In genomic region chr11:109361241-109361630, GRCm38 (mm10) we compare ENCODE assay signal across 9 mouse cellular contexts. TPM values are rescaled to one million over a fixed set of nuclear protein-coding genes. Genes with fewer than 3 reads are reported as not detected.
DNase-seq lines count a peak whose midpoint lies in the region; ATAC-seq and TF ChIP-seq lines count a peak whose summit lies in the region.
"Had no signal": no experiment of that assay in that cellular context is flagged by ENCODE, and none has a peak within 500 bp of the region (broad histone marks: within the 10 kb centered on the region; RNA-seq: fewer than 3 reads in every experiment).

No protein-coding gene starts in this region.

- no peak for DNase-seq in hindbrain, embryonic 10.5 days (ENCODE audit: low spot score)
- DNase-seq in ES-E14 (ENCODE audit: low read depth, low spot score) (no peak), MN1 (ENCODE audit: low spot score) (no peak)
- no peak for DNase-seq in embryonic facial prominence, embryonic 11.5 days (ENCODE audit: low spot score)
- no peak for DNase-seq in adrenal gland, postnatal 36 days

- 81% methylated on average over 7 of the region's 7 CpGs for whole genome bisulfite sequencing in hindbrain, embryonic 10.5 days
- 73% methylated on average over 7 of the region's 7 CpGs for WGBS in hindbrain, embryonic 12.5 days
- 74% methylated on average over 7 of the region's 7 CpGs for WGBS in embryonic facial prominence, embryonic 11.5 days
- WGBS in liver, embryonic 15.5 days (ENCODE audit: insufficient replicate concordance) = 56% methylated on average over 7 of the region's 7 CpGs

- H3K9me3 ChIP-seq in hindbrain, embryonic 10.5 days = no peaks in the 10 kb centered on the region
- no peaks in the 10 kb centered on the region for H3K9me3 ChIP-seq in hindbrain, embryonic 12.5 days (replicated peaks)
- H3K9me3 ChIP-seq in ES-E14 (ENCODE audit: control insufficient read depth, insufficient read depth, low read depth, low read length) = no peaks in the 10 kb centered on the region
- H3K9me3 ChIP-seq in embryonic facial prominence, embryonic 11.5 days (replicated peaks; ENCODE audit: control insufficient read depth, low read length) = no peaks in the 10 kb centered on the region
- no peaks in the 10 kb centered on the region for H3K9me3 ChIP-seq in liver, embryonic 15.5 days (replicated peaks)

- no peak overlapping the region for H3K27ac ChIP-seq in hindbrain, embryonic 10.5 days
- H3K27ac ChIP-seq in hindbrain, embryonic 12.5 days = no peak overlapping the region
- peak overlapping the region; percentile 92; the same call in 1 of the 2 replicates for H3K27ac ChIP-seq in ES-E14 (ENCODE audit: insufficient read depth, low read depth, low read length, poor library complexity, severe bottlenecking)
- H3K27ac ChIP-seq in embryonic facial prominence, embryonic 11.5 days (replicated peaks; ENCODE audit: low read depth, low read length) = no peak overlapping the region
- H3K27ac ChIP-seq in liver, embryonic 15.5 days (replicated peaks) = 0 out of 2 replicates have a peak overlapping the region, but pooled peaks have one; percentile 84

- peak overlapping the region; percentile 94 for H3K4me3 ChIP-seq in hindbrain, embryonic 10.5 days
- no peak overlapping the region for H3K4me3 ChIP-seq in hindbrain, embryonic 12.5 days
- peak overlapping the region; percentile 5 to 77; a peak in 3 of 4 replicates for H3K4me3 ChIP-seq in ES-E14 (ENCODE audit: insufficient read depth in 1 of 2, low read depth in 1 of 2, low read length in 2 of 2, poor library complexity in 1 of 2, severe bottlenecking in 1 of 2)
- H3K4me3 ChIP-seq in embryonic facial prominence, embryonic 11.5 days (ENCODE audit: low read depth, low read length) = no peak overlapping the region
- H3K4me3 ChIP-seq in liver, embryonic 15.5 days (replicated peaks) = no peak overlapping the region

- in situ Hi-C loops in ES-E14 (cut with MboI; ENCODE audit: low sequenced_read_pairs in 2 of 2, unreplicated experiment in 2 of 2) = no loop called here

- peaks cover 11% of the 10 kb centered on the region for H3K36me3 ChIP-seq in hindbrain, embryonic 10.5 days
- H3K36me3 ChIP-seq in hindbrain, embryonic 12.5 days = peaks cover 7% of the 10 kb centered on the region
- H3K36me3 ChIP-seq in ES-E14 (ENCODE audit: control insufficient read depth, insufficient read depth, low read length, poor library complexity, severe bottlenecking) = peaks cover 7% of the 10 kb centered on the region
- no peaks in the 10 kb centered on the region for H3K36me3 ChIP-seq in embryonic facial prominence, embryonic 11.5 days (replicated peaks; ENCODE audit: control insufficient read depth, insufficient read depth, low read depth, low read length)
- peaks cover 14% of the 10 kb centered on the region for H3K36me3 ChIP-seq in liver, embryonic 15.5 days (replicated peaks)

- H3K4me2 ChIP-seq in hindbrain, embryonic 12.5 days (replicated peaks) = no peak overlapping the region
- peak overlapping the region; percentile 53; the same call in 1 of the 2 replicates for H3K4me2 ChIP-seq in embryonic facial prominence, embryonic 11.5 days (ENCODE audit: low read depth, low read length)
- H3K4me2 ChIP-seq in liver, embryonic 15.5 days = peak overlapping the region; percentile 81

- H3K27me3 ChIP-seq in hindbrain, embryonic 10.5 days (ENCODE audit: insufficient read depth, poor library complexity, severe bottlenecking) = peaks cover 18% of the 10 kb centered on the region
- H3K27me3 ChIP-seq in hindbrain, embryonic 12.5 days = no peaks in the 10 kb centered on the region; the same call in 1 of the 2 replicates
- no peaks in the 10 kb centered on the region for H3K27me3 ChIP-seq in embryonic facial prominence, embryonic 11.5 days (ENCODE audit: control insufficient read depth, insufficient read depth, low read length)
- H3K27me3 ChIP-seq in liver, embryonic 15.5 days = no peaks in the 10 kb centered on the region

- H3K9ac ChIP-seq in hindbrain, embryonic 12.5 days = no peak overlapping the region
- H3K9ac ChIP-seq in ES-E14 (ENCODE audit: insufficient read depth, low read depth, low read length, poor library complexity, severe bottlenecking) = peak overlapping the region; percentile 19; the same call in 1 of the 2 replicates
- no peak overlapping the region for H3K9ac ChIP-seq in embryonic facial prominence, embryonic 11.5 days (replicated peaks; ENCODE audit: low read length)
- no peak overlapping the region; the same call in 1 of the 2 replicates for H3K9ac ChIP-seq in liver, embryonic 15.5 days

- H3K4me1 ChIP-seq in hindbrain, embryonic 10.5 days (replicated peaks) = peaks cover 51% of the 10 kb centered on the region
- peaks cover 31% of the 10 kb centered on the region for H3K4me1 ChIP-seq in hindbrain, embryonic 12.5 days
- H3K4me1 ChIP-seq in ES-E14 (ENCODE audit: control insufficient read depth in 2 of 2, insufficient read depth in 2 of 2, low read length in 2 of 2, poor library complexity in 1 of 2) = peaks cover 15 to 17% of the 10 kb centered on the region in 2 experiments
- H3K4me1 ChIP-seq in embryonic facial prominence, embryonic 11.5 days (ENCODE audit: control insufficient read depth, insufficient read depth, low read length) = no peaks in the 10 kb centered on the region
- peaks cover 44% of the 10 kb centered on the region for H3K4me1 ChIP-seq in liver, embryonic 15.5 days (replicated peaks)

- no peak for ATAC-seq in hindbrain, embryonic 12.5 days (ENCODE audit: low FRiP score)
- ATAC-seq in embryonic facial prominence, embryonic 11.5 days (replicated peaks; ENCODE audit: insufficient number of reproducible peaks, low FRiP score, low TSS enrichment, low read depth) = no peak
- ATAC-seq in liver, embryonic 15.5 days (ENCODE audit: insufficient read depth) = no peak
- ATAC-seq in megakaryocyte-erythroid progenitor cell, adult 5-6 weeks (replicated peaks; ENCODE audit: low FRiP score, low TSS enrichment, poor library complexity, severe bottlenecking) = no peak

TF ChIP-seq in ES-E14, 5 proteins besides CTCF, POLR2A, EP300 and RAD21:
- TF ChIP-seq ZC3H11A (IDR thresholded peaks at IDR 0.05; ENCODE audit: borderline replicate concordance, low read depth, low read length) = no peak
- no peak for TF ChIP-seq CHD2 (IDR thresholded peaks at IDR 0.05; ENCODE audit: low read depth, low read length)
- no peak for TF ChIP-seq HCFC1 (IDR thresholded peaks at IDR 0.05; ENCODE audit: borderline replicate concordance, insufficient read depth, low read length)
- TF ChIP-seq MAFK (IDR thresholded peaks at IDR 0.05; ENCODE audit: insufficient read depth, low read depth, low read length) = no peak

RNA-seq across cellular contexts. Expression of gene Gna13, which starts 1.4 kb away (rescaled TPM):
- polyA plus RNA-seq in hindbrain, embryonic 10.5 days (2016; fragmentation: Nextera tagmentation; extraction: Ambion mirVana) = 15.6 and 20.2 TPM in 2 replicates
- polyA plus RNA-seq in hindbrain, embryonic 12.5 days (2016; fragmentation: Nextera tagmentation; extraction: Ambion mirVana) = 21.9 and 22.9 TPM in 2 replicates
- 32.9 and 34.8 TPM in 2 replicates for total RNA-seq in ES-E14 (2012; rRNA removed)
- polyA plus RNA-seq in embryonic facial prominence, embryonic 11.5 days (2014; fragmentation: Nextera tagmentation; extraction: Ambion mirVana) = 20.8 and 20.9 TPM in 2 replicates
- 13.3 and 14.7 TPM in 2 replicates for polyA plus RNA-seq in liver, embryonic 15.5 days (2015; fragmentation: Nextera tagmentation; extraction: Ambion mirVana)
- total RNA-seq in megakaryocyte-erythroid progenitor cell, adult 5-6 weeks (2014; fragmentation: Nextera tagmentation) = 34.0 and 40.6 TPM in 2 replicates
- 36.7 and 37.1 TPM in 2 replicates for total RNA-seq in megakaryocyte-erythroid progenitor cell, adult 5-6 weeks (2017)
- 10 to 100 TPM; 65.2 to 70.7 TPM for total RNA-seq in adrenal gland, postnatal 36 days (2021)

RNA-seq across cellular contexts. Expression of gene 9930022D16Rik, which starts 52.5 kb away (rescaled TPM):
- polyA plus RNA-seq in hindbrain, embryonic 10.5 days (2016; fragmentation: Nextera tagmentation; extraction: Ambion mirVana) = not detected in 2 replicates
- not detected in 2 replicates for polyA plus RNA-seq in hindbrain, embryonic 12.5 days (2016; fragmentation: Nextera tagmentation; extraction: Ambion mirVana)
- total RNA-seq in ES-E14 (2012; rRNA removed) = not detected in 2 replicates
- polyA plus RNA-seq in embryonic facial prominence, embryonic 11.5 days (2014; fragmentation: Nextera tagmentation; extraction: Ambion mirVana) = not detected in 2 replicates
- not detected in 2 replicates for polyA plus RNA-seq in liver, embryonic 15.5 days (2015; fragmentation: Nextera tagmentation; extraction: Ambion mirVana)
- total RNA-seq in megakaryocyte-erythroid progenitor cell, adult 5-6 weeks (2014; fragmentation: Nextera tagmentation) = 0.12 TPM in 1 of 2 replicates, not detected in the other
- total RNA-seq in megakaryocyte-erythroid progenitor cell, adult 5-6 weeks (2017) = 1.2 TPM in 1 of 2 replicates, not detected in the other
- not detected for total RNA-seq in adrenal gland, postnatal 36 days (2021)
- total RNA-seq: layer of hippocampus, postnatal 14 days had no signal

Comparison
In these comparisons a context has a peak if more than half of its experiments do, and no peak if none do; other contexts are left out.
1. H3K4me3 ChIP-seq: peak in hindbrain, embryonic 10.5 days (single experiment) and ES-E14 (2 of 2); none in hindbrain, embryonic 12.5 days (single experiment), embryonic facial prominence, embryonic 11.5 days (single experiment) and liver, embryonic 15.5 days (single experiment).
2. H3K27ac ChIP-seq: peak in ES-E14 (single experiment) and liver, embryonic 15.5 days (single experiment); none in hindbrain, embryonic 10.5 days (single experiment), hindbrain, embryonic 12.5 days (single experiment) and embryonic facial prominence, embryonic 11.5 days (single experiment).